Mouse (Mus musculus) limb, embryonic 15.5 days (tissue): ENCODE results near the gene Wdr46. TPM values are rescaled to one million over a fixed set of nuclear protein-coding genes. Genes with fewer than 3 reads are reported as not detected.
"Not testable (repeated sequence)": the region's sequence is repeated elsewhere in the genome, so short reads cannot be mapped to it uniquely, and the experiment has no call there.

ENCODE experiments used
- ATAC-seq: fragments of 200-750 bp; cut with Nextera tagmentation; 2 replicates; pipeline ENCODE4 v1.8.0; 2017; ENCODE audit warnings: low read depth, moderate TSS enrichment; ENCODE audit not compliant: insufficient number of reproducible peaks, low FRiP score, low TSS enrichment
- H3K27ac ChIP-seq: fragments of 300-500 bp; sonication (generic); 2 replicates; pipeline ENCODE4 v1.5.1; 2015; ENCODE audit warnings: moderate library complexity, mild to moderate bottlenecking, inconsistent platforms
- H3K27me3 ChIP-seq: fragments of 300-500 bp; sonication (generic); 2 replicates; pipeline ENCODE4 v1.6.1; 2015; ENCODE audit warnings: inconsistent platforms
- H3K36me3 ChIP-seq: fragments of 300-500 bp; sonication (generic); 2 replicates; pipeline ENCODE4 v1.6.1; 2015; ENCODE audit warnings: inconsistent platforms
- H3K4me1 ChIP-seq: fragments of 300-500 bp; sonication (generic); 2 replicates; pipeline ENCODE4 v1.6.1; 2015; ENCODE audit warnings: inconsistent platforms
- H3K4me2 ChIP-seq: fragments of 300-500 bp; sonication (generic); 2 replicates; pipeline ENCODE4 v1.6.1; 2015; ENCODE audit warnings: mild to moderate bottlenecking, inconsistent platforms
- H3K4me3 ChIP-seq: fragments of 300-500 bp; sonication (generic); 2 replicates; pipeline ENCODE4 v1.5.1; 2015; ENCODE audit warnings: mild to moderate bottlenecking, inconsistent platforms
- H3K9ac ChIP-seq: fragments of 300-500 bp; sonication (generic); 2 replicates; pipeline ENCODE4 v1.6.1; 2015; ENCODE audit warnings: inconsistent platforms
- H3K9me3 ChIP-seq: fragments of 300-500 bp; sonication (generic); 2 replicates; pipeline ENCODE4 v1.6.1; 2016; ENCODE audit warnings: inconsistent platforms
- WGBS: fragments of 180-500 bp; shearing (Covaris S2); methylation state at CpG from one replicate; pipeline ENCODE4 v1.1.7; 2015; 5-methylcytosine and 5-hydroxymethylcytosine counted together
- polyA plus RNA-seq: library from polyadenylated mRNA; unstranded; fragments of >200 nt; fragmentation: Nextera tagmentation; extraction: Ambion mirVana; gene quantifications from 2 replicates; pipeline ENCODE4 v1.2.1, GENCODE M21; 2015

Wdr46 gene
- polyA plus RNA-seq, 1 experiment from 2014 or later: 31.4 TPM

DNA sequence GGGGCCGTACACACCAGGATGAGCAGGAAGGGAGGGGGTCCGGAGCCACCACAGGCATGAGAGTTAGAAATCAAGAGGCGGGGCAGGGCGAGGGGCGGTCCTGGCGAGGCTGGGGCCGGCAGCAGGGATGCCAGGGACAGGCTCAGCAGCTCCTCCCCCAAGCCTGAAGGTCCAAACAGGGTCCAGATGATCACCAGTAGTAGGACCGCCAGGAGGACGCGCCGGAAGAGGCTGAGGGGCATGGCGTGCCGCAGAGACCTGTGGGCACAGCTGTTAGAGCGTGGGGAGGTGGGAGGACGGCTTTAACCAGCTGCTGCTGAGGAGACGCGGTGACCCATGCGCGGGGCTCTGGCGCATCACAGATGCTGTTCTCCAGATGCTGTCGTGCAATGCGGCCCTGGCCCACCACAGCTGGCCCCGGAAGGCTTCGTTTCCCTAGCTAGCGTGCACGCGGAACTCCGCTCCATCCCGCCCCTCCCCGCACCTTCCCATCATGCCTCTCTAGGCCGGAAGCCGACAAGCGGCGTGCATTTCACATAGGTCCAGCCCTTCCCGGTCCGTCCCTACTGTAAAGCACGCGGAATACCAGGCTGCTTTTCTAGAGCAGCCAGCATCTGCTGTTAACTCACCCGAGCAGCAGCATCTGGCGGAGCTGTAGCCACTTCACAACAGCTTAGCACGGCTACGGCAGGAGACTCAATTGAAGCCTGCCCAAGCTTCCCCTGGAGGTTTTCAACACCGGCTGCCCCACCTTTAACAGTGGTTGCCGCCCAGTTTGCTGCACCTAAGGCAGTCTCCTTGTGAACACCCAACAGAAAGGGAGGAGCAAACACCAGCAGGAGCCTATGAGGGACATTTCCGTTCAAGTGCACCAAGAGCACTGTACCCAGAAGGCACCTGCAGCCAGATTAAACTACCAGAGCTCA is 10.8 kb downstream of the Wdr46 start, which contains the start of gene B3galt4:
TSS of gene B3galt4 (minus strand) at position 468 of the 926 bp plus-strand sequence.
- Histone ChIP-seq H3K27ac (peak within 1 kb of the TSS; percentile 92), H3K27me3 (no peaks in the 10 kb centered on the region), H3K9me3 (no peaks in the 10 kb centered on the region), H3K4me3 (peak within 1 kb of the TSS; percentile 51), H3K4me2 (peak within 1 kb of the TSS; percentile 89), H3K4me1 (peaks cover 62% of the 10 kb centered on the region), H3K36me3 (peaks cover 61% of the 10 kb centered on the region), H3K9ac (peak within 1 kb of the TSS; percentile 54)
- peak; percentile 80 for ATAC-seq
- under 1% methylated on average over 45 of the region's 45 CpGs for WGBS

DNA sequence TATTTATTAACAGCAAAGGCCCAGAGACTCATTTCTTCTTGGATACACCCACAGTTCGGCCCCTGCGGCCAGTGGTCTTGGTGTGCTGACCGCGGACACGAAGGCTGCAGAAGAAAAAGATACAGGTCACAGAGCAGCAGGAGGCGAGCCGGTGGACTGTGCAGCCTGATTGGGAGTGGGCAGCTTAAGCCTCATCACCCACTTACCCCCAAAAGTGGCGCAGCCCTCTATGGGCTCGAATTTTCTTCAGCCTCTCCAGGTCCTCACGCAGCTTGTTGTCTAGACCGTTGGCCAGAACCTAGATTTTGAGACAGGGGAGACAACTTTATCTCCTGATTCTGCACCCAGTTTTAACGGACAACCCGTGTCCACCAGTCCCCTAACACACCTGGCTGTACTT is 11.6 kb downstream of the Wdr46 start:
- H3K9ac ChIP-seq, H3K27me3 ChIP-seq, H3K9me3 ChIP-seq, ATAC-seq: not testable (repeated sequence)
- Histone ChIP-seq H3K27ac (peak overlapping the region; percentile 92), H3K4me2 (peak overlapping the region; percentile 89), H3K4me3 (peak overlapping the region; percentile 51), H3K36me3 (peaks cover 55% of the 10 kb centered on the region), H3K4me1 (peaks cover 67% of the 10 kb centered on the region)
- 76% methylated on average over 13 of the region's 13 CpGs for WGBS

DNA sequence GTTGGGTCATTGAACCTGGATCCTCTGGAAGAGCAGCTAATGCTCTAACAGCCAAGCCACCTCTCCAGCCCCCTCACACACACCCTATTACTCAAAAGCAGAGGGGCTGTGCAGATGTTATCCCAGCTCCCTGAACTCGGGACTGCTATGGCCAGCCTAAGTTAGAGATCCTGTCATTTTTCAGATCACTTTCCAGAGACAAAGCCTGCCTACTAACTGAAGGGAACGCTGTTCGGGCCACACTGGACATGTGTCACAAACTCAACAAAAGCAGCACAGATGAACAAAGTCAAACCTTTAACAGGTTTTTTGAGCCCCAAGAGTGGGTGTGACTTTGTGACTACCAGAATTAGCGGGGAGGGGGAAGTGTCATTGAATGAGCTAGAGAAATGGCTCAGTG is 12.4 kb downstream of the Wdr46 start:
- Histone ChIP-seq H3K36me3 (peaks cover 53% of the 10 kb centered on the region), H3K27me3 (no peaks in the 10 kb centered on the region), H3K9ac (no peak overlapping the region), H3K27ac (no peak overlapping the region), H3K9me3 (no peaks in the 10 kb centered on the region), H3K4me1 (peaks cover 74% of the 10 kb centered on the region), H3K4me3 (0 out of 2 replicates have a peak overlapping the region, but pooled peaks have one; percentile 0), H3K4me2 (no peak overlapping the region)
- no peak for ATAC-seq
- WGBS: 84% methylated on average over 4 of the region's 4 CpGs

DNA sequence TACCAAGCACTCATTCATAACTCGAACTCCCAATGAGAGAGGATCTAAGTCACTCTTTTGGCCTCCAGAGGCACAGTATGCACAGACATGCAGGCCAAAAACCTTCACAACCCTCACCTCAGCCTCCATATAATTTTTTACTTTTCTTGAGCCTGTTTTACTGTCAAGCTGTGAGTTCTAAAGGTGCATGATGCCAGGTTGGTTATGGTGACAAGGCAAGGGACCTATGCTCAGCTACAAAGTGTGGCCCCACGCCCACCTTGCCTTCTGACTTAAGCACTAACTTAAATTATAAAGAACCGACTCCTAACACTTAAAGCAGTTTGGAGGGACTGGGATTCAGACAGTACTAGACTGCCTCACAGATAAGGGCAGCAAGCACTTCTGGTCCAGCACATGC is 12.8 kb downstream of the Wdr46 start:
- Histone ChIP-seq H3K36me3 (peaks cover 52% of the 10 kb centered on the region), H3K27ac (no peak overlapping the region), H3K4me3 (0 out of 2 replicates have a peak overlapping the region, but pooled peaks have one; percentile 0), H3K4me1 (peaks cover 74% of the 10 kb centered on the region), H3K4me2 (0 out of 2 replicates have a peak overlapping the region, but pooled peaks have one; percentile 3), H3K9me3 (no peaks in the 10 kb centered on the region), H3K27me3 (no peaks in the 10 kb centered on the region), H3K9ac (no peak overlapping the region)
- 82% methylated on average over 3 of the region's 3 CpGs for WGBS
- ATAC-seq: no peak

DNA sequence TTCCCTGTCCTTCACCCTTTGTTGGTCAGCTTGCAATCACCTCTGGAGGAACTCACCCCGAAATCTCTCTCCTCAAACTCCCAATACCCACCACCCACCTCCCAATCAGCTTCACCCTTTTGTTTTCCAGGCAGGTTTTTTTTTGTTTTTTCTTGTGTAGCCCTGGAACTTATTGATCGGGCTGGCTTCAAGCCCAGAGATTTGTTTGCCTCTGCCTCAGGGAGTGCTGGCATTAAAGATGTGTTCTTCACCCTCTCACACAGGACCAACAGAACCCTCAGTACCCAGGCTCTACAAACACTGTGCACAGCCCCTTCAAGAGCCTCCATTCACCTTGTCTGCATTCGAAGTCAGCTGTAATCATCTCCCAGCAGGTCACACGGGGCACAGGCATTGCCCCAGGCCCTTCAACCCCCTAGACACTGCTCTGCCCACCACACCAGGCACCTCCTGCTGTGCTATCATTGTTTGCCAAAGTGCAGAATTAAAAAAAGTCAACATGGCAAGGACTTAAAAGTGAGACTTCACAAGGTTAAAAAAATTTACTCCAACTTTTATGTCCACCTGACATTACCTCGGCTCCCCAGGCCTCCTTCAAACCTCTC is 13.6 kb downstream of the Wdr46 start:
- Histone ChIP-seq H3K4me2 (peak overlapping the region; percentile 84), H3K27ac (peak overlapping the region; percentile 94; the same call in 1 of the 2 replicates), H3K9me3 (no peaks in the 10 kb centered on the region), H3K4me1 (peaks cover 68% of the 10 kb centered on the region), H3K9ac (peak overlapping the region; percentile 95), H3K4me3 (peak overlapping the region; percentile 82), H3K36me3 (peaks cover 52% of the 10 kb centered on the region), H3K27me3 (no peaks in the 10 kb centered on the region)
- ATAC-seq: no peak
- WGBS: 40% methylated on average over 5 of the region's 5 CpGs

DNA sequence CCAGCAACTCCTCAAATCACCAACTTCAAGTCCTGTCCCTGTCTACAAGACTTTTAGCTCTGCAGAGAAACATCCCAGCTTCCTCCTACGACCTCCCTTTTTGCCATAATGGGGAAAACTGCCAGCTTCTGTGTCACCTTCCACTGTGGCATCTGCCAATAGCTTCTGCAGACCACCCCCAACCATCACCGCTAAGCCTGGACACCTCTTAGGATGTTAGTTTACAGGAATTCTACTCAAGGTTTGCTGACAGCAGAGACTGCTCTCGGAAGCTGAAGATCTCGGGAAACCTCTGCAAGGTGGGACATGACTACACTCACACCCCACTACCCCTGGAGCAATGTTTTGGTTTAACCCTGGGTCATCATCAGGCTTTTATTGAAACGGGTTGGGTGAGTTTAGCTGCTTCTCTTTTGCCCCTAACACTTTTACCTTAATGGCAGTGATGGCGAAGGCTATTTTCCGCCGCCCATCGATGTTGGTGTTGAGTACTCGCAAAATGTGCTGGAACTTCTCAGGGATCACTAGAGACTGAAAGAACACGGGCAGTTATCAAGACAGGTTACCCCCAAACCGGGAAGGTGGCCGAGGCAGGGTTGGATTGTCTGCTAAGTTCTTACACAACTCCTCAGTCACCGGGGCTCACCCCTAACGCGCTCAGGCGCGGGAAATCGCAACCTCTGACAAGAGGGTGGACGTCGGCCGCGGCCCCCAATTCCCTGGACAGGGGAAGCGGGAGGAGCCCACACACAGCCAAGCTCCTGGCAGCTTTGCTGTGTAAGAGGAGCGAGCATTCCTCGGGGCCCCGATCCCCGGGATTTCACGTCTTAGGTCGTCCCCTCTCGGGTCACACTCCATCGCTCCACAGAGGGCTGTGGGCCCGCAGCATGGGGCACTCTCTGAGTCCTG is 14.4 kb downstream of the Wdr46 start:
- Histone ChIP-seq H3K4me1 (peaks cover 63% of the 10 kb centered on the region), H3K9ac (peak overlapping the region; percentile 95), H3K4me3 (peak overlapping the region; percentile 82), H3K36me3 (peaks cover 55% of the 10 kb centered on the region), H3K27me3 (no peaks in the 10 kb centered on the region), H3K27ac (peak overlapping the region; percentile 94), H3K4me2 (peak overlapping the region; percentile 84), H3K9me3 (no peaks in the 10 kb centered on the region)
- under 1% methylated on average over 33 of the region's 33 CpGs for WGBS
- peak; percentile 2; the same call in 1 of the 2 replicates for ATAC-seq

DNA sequence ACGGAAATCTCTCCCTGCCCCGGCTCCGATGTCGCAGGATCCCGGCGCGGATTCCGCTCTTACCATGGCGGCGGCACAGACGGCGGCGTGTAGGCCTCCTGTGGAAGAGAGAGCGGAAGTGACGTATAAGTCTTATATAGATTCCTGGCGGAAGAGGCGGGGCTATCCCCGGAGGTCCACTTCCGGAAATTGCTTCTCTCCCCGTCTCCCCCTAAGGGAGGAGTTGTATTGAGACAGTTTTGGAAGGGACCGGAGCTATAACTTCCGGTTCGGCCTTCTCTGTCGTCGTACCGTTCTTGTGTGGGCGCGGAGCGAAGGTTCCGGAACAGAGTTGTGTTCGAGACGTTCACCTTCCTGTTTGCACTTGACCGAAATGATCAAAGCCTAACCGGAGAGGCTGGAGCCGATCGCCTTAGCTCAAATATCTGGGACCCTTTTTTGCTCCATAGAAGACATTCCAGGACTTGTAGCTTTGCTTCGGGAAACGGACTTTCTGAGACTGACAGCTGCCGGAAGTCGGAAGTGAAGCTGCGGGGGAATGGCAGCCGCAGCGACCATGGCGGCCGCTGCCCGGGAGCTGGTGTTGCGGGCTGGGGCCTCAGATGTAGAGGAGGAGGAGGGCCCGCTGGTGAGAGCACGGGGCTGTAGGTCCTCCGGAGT is 15.2 kb downstream of the Wdr46 start, which contains the start of the genes Vps52 and Rps18:
TSS of gene Vps52 (plus strand) at position 258 of the 660 bp plus-strand sequence.
TSS of gene Rps18 (minus strand) at position 447 of the 660 bp plus-strand sequence.
- ATAC-seq: peak; percentile 83
- peaks cover 59% of the 10 kb centered on the region for H3K36me3 ChIP-seq

DNA sequence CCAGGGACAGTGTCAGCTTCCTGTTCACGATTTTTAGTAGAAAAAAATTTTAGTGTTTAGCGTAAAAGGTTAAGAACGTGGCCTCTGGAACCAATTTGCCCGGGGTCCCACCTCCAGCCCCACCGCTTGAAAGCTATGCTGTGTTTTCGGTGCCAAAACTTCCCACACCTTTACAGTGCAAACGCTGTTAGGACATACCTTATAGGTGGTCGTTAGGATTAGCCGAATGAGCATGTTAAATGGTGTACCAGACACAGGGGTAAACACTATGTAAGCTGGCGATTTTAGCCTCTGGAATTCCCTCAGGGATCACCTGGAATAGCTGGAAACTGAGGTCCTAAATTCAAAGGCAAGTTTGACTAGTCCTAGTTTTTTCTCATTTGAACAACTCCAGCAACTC is 15.9 kb downstream of the Wdr46 start:
- Histone ChIP-seq H3K27me3 (no peaks in the 10 kb centered on the region), H3K9me3 (no peaks in the 10 kb centered on the region), H3K36me3 (peaks cover 66% of the 10 kb centered on the region), H3K9ac (peak overlapping the region; percentile 80), H3K4me3 (peak overlapping the region; percentile 82), H3K27ac (peak overlapping the region; percentile 92), H3K4me1 (peaks cover 49% of the 10 kb centered on the region), H3K4me2 (peak overlapping the region; percentile 72)
- 5% methylated on average over 10 of the region's 10 CpGs for WGBS
- ATAC-seq: no peak

More for the DNA sequence above, 15.2 kb downstream of the Wdr46 start, which contains the start of the genes Vps52 and Rps18:
- peak within 1 kb of the TSS; percentile 94 for H3K27ac ChIP-seq
- peak within 1 kb of the TSS; percentile 84 for H3K4me2 ChIP-seq
- H3K9me3 ChIP-seq: no peaks in the 10 kb centered on the region
- WGBS: under 1% methylated on average over 50 of the region's 50 CpGs
- peaks cover 55% of the 10 kb centered on the region for H3K4me1 ChIP-seq
- H3K4me3 ChIP-seq: peak within 1 kb of the TSS; percentile 82
- H3K9ac ChIP-seq: peak within 1 kb of the TSS; percentile 95
- H3K27me3 ChIP-seq: no peaks in the 10 kb centered on the region

DNA sequence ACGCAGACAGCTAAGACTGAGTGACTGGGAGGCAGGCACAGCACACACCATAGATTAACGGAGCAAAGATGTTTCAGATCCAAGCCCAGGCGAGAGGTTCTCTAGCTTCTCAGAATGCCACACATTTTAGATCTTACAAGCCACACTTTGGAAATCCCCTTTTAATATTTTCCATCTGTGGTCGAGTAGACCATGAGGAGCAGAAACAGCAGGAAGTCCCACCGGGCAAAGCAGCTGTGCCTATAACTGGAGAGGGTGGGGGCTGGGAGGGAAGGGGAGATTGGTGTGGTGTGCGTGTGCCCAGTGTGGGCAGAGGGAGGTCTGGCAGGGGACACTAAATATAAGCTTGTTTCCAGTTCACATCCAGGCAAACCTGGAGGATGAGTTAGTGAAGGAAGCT is 17.0 kb downstream of the Wdr46 start:
- Histone ChIP-seq H3K4me1 (peaks cover 37% of the 10 kb centered on the region), H3K4me2 (no peak overlapping the region), H3K9ac (no peak overlapping the region), H3K27ac (no peak overlapping the region), H3K9me3 (no peaks in the 10 kb centered on the region), H3K4me3 (no peak overlapping the region), H3K36me3 (peaks cover 66% of the 10 kb centered on the region), H3K27me3 (no peaks in the 10 kb centered on the region)
- WGBS: 45% methylated on average over 6 of the region's 6 CpGs
- no peak for ATAC-seq

DNA sequence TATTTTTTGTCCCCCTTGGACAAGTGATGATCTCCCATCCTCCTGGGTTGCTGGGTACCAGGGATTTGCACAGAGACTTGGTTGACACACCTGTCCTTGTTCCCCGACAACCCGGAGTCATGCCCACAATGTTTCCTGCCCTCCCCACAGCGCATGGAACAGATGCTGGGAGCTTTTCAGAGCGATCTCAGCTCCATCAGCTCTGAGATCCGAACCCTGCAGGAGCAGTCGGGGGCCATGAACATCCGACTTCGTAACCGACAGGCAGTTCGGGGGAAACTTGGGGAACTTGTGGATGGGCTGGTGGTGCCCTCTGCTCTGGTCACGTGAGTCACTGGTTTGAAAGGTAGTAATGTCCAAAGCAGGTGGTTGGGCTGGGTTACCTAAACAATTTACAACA is 18.0 kb downstream of the Wdr46 start:
- Histone ChIP-seq H3K36me3 (peaks cover 66% of the 10 kb centered on the region), H3K9ac (no peak overlapping the region)

More for the DNA sequence above, 18.0 kb downstream of the Wdr46 start:
- no peak for ATAC-seq
- H3K9me3 ChIP-seq: no peaks in the 10 kb centered on the region
- H3K27me3 ChIP-seq: no peaks in the 10 kb centered on the region
- H3K4me2 ChIP-seq: no peak overlapping the region
- peaks cover 27% of the 10 kb centered on the region for H3K4me1 ChIP-seq
- WGBS: 92% methylated on average over 11 of the region's 11 CpGs
- no peak overlapping the region for H3K27ac ChIP-seq
- no peak overlapping the region for H3K4me3 ChIP-seq
